Mouse (Mus musculus) E14TG2a.4 (cell line): ENCODE measurements around the gene Tsku.

Experiments used
- CTCF ChIP-seq: conservative IDR thresholded peaks from 2 replicates; pipeline ENCODE4 v1.5.1; 2014; ENCODE audit warnings: low read length
- POU5F1 ChIP-seq: IDR thresholded peaks from 2 replicates; pipeline ENCODE4 v1.6.1; 2014; ENCODE audit warnings: low read length, borderline replicate concordance

DNA sequence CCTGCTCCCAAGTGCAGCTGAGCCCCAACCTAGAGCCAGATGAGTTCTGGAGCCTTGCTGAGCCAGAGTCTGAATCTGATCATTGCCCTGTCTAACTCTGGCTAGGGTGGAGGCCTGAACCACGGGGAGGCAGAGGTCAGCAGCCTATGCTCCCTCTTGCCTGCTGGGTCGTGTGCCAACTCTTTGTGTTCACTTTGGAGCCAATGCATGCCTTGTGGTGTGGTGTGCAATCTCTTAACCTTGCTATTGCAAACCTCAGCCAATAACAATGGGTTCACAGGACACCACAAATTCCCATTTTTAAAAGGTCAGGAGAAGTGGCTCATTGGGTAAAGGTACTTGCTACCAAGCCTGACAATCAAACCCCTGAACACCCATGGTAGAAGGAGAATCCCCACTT, 44.6 kb downstream of the Tsku start:
- no peak for TF ChIP-seq CTCF
- no peak for TF ChIP-seq POU5F1
